Mouse (Mus musculus): ENCODE measurements around the gene Ano10.
"Not testable (repeated sequence)": the region's sequence is repeated elsewhere in the genome, so short reads cannot be mapped to it uniquely, and the experiment has no call there.

Ano10 gene

GRCm38 (mm10) chr9:122195042-122195682 is 99.1 kb downstream of the Ano10 start:
- DNase-seq, result peak; percentile 71

- no peak for DNase-seq
These were observed 100.4 kb downstream of the Ano10 start for GRCm38 (mm10) chr9:122193823-122194222.

- DNase-seq, result no peak
These were observed 100.9 kb downstream of the Ano10 start for GRCm38 (mm10) chr9:122193361-122193760.

- DNase-seq, result no peak
These were observed 105.5 kb downstream of the Ano10 start for GRCm38 (mm10) chr9:122188724-122189123.

DNA sequence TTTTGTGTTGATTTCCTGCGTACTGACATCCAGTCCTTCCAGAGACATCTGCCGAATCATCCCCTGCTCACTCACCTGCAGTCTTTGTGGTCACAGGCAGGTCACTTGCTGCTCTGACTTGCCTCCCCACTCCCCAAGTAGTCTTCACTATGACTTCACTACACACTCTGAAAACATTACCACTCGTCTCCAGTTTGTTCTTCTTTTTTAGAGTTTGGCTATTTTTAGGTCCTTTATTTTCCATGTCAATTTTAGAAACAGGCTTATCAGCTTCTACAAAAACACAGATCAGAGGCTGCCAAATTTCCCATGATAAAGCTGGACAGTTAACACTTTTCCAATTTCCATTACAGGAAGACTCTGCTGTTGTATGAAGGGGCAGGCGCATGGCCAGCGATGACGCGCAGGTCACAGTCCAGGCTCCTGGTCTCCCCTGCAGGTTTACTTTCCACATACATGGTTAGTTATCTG is 106.7 kb downstream of the Ano10 start:
- DNase-seq, result no peak

DNA sequence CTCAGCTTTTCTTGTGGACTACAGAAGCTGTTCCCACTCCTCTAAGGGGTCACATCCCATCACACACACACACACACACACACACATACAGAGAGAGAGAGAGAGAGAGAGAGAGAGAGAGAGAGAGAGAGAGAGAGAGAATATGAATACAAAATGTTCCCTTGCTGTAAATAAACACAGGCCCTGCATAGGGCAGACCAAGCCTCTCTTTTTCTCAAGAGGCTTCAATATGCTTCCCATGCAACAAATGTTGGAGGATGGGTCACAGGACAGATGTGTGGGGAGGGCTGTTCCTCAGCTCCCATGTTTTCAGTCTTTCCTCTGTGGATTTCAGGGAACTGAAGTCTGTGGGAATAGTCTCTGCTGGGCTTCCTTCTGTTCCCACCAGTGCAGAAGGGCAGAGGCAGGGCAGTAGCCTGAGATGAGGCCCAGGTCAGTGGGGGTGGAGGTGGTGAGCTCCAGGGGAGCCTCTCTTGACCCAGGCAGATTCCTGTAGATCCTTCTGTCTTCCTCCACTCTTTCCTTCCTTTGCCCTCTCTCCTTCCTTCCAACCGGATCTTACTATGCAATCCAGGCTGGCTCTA is 107.5 kb downstream of the Ano10 start:
- DNase-seq, result no peak

DNA sequence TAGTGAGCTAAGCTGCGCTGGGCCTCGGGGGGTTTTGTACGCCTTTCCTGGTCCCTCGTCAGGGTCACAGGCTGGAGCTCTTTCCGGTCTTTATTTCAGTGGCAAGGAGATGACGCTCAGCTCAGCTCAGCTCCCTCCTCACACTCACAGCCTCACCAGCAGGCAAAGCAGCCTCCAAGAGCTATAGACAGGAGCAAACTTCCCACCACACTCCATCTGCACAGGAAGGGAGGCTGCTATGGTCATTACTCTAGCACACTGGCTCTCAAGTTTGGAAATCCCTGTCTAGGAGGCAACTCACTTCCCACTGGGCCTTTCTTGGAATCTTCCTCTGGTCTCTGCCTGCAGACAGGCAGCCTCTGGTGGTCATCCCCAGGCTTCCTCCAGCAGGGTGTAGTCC is 108.3 kb downstream of the Ano10 start:
- no peak for DNase-seq

DNA sequence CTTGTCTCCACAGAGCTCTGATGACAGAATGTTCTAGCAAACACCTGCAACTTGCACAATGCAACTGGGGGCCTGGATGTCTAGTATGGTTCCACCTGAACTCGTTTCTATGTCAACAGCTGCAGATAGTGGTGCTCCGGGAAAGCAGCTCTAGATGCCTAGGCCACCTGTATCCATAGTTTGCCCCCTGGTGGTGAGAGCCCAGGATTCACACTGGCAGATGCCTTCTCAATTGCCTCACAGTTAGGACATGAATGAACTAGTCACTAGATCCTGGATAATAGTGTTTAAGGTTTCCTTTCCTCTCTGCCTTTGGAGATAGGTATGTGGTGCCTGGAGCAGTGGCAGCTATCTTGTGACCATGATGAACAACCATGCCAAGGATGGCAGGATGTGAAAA is 109.2 kb downstream of the Ano10 start:
- DNase-seq, result peak; percentile 86

DNA sequence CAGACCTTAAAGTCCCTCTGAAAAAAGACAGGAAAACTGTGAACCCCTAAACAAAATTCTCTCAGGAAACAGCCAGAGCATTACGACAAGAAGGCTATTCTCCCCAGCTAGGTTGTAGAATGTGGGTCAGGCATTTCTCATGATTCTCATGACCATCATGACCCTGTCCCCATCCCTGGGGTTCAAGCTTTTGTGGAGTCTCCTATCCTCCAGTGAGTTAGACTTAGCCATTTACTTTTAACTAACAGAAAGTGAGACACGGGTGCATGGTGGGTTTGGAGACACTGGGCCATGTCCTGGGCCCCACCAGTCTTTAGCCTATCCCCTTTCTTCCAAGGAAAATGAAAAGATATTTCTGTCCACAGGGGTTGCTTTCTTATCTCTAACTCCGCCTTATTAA is 109.9 kb downstream of the Ano10 start:
- no peak for DNase-seq

- DNase-seq, result no peak
These were observed 111.1 kb downstream of the Ano10 start for GRCm38 (mm10) chr9:122183074-122183473.

DNA sequence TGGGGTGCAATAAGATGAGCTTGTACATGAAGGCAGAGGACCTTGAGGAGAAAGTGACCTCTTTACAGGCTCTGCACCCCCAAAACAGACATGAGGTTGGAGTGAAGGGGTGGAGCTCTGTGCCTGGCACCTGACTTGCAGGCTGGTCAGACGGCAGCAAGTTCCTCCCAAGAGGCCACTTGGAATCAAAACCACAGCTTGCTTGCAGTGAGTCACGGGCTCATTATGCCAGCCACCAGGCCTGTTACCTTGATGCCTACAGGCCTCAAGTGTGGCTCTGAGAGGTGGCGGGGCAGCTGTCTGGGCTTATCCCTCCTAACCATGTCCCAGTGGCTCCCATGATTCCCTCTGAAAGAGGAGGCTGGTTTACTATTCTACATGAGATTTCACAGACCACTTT is 114.1 kb downstream of the Ano10 start:
- no peak for DNase-seq

- DNase-seq, result no peak
These were observed 115.8 kb downstream of the Ano10 start for GRCm38 (mm10) chr9:122178427-122178826.

- no peak for DNase-seq
These were observed 116.7 kb downstream of the Ano10 start for GRCm38 (mm10) chr9:122177256-122178220.

DNA sequence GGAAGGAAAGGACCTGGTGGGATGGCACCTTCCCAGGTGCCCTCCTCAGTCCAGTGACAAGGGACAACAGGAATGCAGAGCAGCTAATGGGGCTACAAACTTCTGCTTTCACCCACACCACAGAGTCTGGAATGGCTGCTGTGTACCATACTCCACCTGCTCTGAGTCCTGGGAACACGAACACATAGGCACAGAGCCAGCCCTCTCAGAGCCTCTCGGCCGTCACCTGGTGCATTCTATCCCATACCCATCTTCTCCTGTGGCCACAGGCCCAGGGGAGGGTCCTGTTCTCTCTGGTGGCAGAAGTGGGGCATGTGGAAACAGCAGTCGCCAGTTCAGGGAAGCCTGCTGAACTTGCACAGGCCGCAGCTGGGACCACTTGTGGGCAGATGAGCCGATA is 119.5 kb downstream of the Ano10 start:
- no peak for DNase-seq

GRCm38 (mm10) chr9:122173405-122174233 is 120.6 kb downstream of the Ano10 start:
- no peak for DNase-seq

- no peak for DNase-seq
These were observed 121.5 kb downstream of the Ano10 start for GRCm38 (mm10) chr9:122172612-122173186.

DNA sequence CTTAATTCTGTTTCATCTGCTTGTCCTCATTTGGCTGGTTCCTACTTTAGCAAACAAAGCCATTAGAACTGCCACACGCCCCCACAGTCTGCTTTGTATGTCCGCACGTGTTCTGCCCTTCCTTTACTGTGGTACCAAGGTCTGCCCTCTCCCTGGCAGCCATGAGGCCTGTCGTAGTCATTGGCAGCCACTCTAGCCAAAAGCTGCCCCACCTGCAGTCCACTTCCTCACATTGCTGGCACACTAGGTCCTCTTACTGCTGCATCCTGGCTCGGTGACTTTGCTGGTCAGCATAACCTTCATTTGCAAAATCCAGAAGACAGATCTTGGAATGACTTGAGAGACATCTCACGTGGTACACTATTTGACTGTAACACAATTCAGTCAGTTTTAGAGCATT is 124.3 kb downstream of the Ano10 start:
- peak; percentile 68 for DNase-seq

GRCm38 (mm10) chr9:122167719-122168118 is 126.5 kb downstream of the Ano10 start:
- not testable (repeated sequence) for DNase-seq

DNA sequence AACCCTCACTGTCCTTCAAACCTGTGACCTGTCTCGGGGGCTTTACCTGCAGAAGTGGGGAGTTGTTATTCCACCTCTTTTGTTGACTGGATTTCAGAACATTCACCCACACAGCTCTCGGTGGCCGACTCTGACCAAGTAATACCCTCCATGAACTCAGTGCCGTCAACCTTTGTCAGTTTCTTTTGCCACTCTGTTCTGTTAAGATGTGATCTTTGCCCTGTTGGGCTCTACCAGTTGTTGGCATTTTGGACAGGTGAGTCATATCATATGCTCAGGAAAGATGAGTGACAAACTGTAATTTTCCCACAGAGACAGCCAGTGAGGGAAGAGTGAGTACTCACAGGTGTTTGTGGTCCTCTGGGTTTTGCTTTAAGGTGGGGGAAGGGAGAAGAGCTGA is 129.7 kb downstream of the Ano10 start:
- DNase-seq, result no peak

DNA sequence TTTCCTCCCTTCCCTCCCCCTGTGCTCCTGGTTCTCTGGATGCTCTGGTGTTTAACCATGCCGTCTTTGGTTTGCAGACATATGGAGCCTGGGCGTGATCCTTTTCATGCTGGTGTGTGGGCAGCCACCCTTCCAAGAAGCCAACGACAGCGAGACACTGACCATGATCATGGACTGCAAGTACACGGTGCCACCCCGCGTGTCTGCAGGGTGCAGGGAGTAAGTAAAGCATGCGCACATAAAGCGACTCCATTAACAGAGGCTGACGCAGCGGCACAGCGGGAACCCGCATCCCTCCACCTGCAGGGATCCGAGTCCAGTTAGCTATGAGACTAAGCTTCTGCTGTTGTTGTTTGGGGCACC is 137.2 kb downstream of the Ano10 start:
- no peak for DNase-seq

GRCm38 (mm10) chr9:122156389-122157078 is 137.7 kb downstream of the Ano10 start:
- no peak for DNase-seq

DNA sequence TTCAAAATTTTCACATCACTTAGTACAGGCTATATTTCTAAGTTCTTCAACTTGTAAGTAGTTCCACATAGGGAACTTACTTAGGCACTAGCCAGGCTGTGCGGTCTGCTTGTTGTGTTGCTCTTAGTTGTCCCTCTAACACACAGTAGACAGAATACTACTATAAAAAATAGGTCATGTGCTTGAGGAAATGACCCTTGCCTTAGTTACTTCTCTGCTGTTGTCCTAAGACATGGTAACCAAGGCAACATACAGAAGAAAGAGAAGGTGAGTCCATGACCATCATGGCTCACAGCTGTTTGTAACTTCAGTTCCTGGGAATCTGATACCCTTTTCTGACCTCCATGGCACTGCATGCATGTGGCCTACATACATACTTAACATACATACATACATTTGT is 139.0 kb downstream of the Ano10 start:
- no peak for DNase-seq

All from cerebellum, adult 8-10 months (tissue).